Mouse (Mus musculus): Measurements from ENCODE around the gene Gnpat.

Gene Gnpat

DNA sequence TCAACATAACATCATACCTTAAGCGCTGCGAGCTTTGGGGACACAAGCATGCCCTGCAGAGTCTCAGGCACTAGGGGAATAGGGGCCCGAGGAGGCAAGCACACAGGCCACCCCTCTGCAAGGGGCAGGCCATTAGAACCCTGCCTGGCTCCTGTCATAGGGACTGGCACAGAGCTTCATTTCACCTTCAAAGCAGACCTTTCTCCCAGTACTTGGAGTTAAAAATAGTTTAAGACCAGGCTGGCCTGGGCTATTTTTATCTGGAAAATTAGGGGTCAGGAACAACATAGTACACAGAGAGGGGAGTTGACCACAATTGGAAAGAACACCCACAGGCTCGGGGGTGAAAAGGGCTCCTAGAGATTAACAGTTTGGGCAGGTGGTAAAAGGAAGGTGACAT is 74.5 kb downstream of the Gnpat start:
- no peak for ATAC-seq (ENCODE audit: low TSS enrichment)
